16 mouse cellular contexts compared by ENCODE assay signal in genomic region chr9:42354871-42355270, GRCm38 (mm10).
"Had no signal": no experiment of that assay in that cellular context is flagged by ENCODE, and none has a peak within 500 bp of the region (broad histone marks: within the 10 kb centered on the region; RNA-seq: fewer than 3 reads in every experiment).

No protein-coding gene starts in this region.

- DNase-seq: heart, postnatal 10 days; heart, postnatal 14 days; heart, postnatal 36 days; heart, postnatal 4 days; kidney, adult 11 months; kidney, adult 18-20 months; kidney, adult 2 months; kidney, adult 8-10 months; kidney, adult 9 months; kidney, postnatal 10 days; kidney, postnatal 14 days; kidney, postnatal 25 days; kidney, postnatal 36 days; kidney, postnatal 4 days; layer of hippocampus, adult 9-11 months; layer of hippocampus, postnatal 36 days had no signal
